Mouse (Mus musculus) hindbrain, embryonic 11.5 days (tissue): ENCODE measurements around the gene Cd59b. TPM values are rescaled to one million over a fixed set of nuclear protein-coding genes. Genes with fewer than 3 reads are reported as not detected.
"Not testable (repeated sequence)": the region's sequence is repeated elsewhere in the genome, so short reads cannot be mapped to it uniquely, and the experiment has no call there.

Experiments used
- ATAC-seq: fragments of 200-750 bp; cut with Nextera tagmentation; 2 replicates; pipeline ENCODE4 v1.8.0; 2017; ENCODE audit warnings: mild to moderate bottlenecking, moderate TSS enrichment, moderate library complexity; ENCODE audit not compliant: low FRiP score
- DNase-seq: peaks from one replicate; pipeline ENCODE4 v3.0.0-alpha.2; 2015; ENCODE audit warnings: low spot score
- H3K27ac ChIP-seq: fragments of 300-500 bp; sonication (generic); 2 replicates; pipeline ENCODE4 v1.5.1; 2014; ENCODE audit warnings: mild to moderate bottlenecking, low read depth, low read length
- H3K27me3 ChIP-seq: fragments of 300-500 bp; sonication (generic); 2 replicates; pipeline ENCODE4 v1.6.1; 2014; ENCODE audit warnings: mild to moderate bottlenecking, low read length, moderate library complexity, mixed read lengths; ENCODE audit not compliant: control insufficient read depth, insufficient read depth
- H3K36me3 ChIP-seq: fragments of 300-500 bp; sonication (generic); 2 replicates; pipeline ENCODE4 v1.6.1; 2014; ENCODE audit warnings: mild to moderate bottlenecking, low read length, moderate library complexity, mixed read lengths; ENCODE audit not compliant: control insufficient read depth, insufficient read depth
- H3K4me1 ChIP-seq: fragments of 300-500 bp; sonication (generic); replicated peaks from 2 replicates; pipeline ENCODE4 v1.6.1; 2014; ENCODE audit warnings: low read length, mixed read lengths; ENCODE audit not compliant: control insufficient read depth, insufficient read depth
- H3K4me2 ChIP-seq: fragments of 300-500 bp; sonication (generic); replicated peaks from 2 replicates; pipeline ENCODE4 v1.6.1; 2014; ENCODE audit warnings: mild to moderate bottlenecking, low read depth, low read length
- H3K4me3 ChIP-seq: fragments of 300-500 bp; sonication (generic); 2 replicates; pipeline ENCODE4 v1.5.1; 2014; ENCODE audit warnings: low read depth, low read length
- H3K9ac ChIP-seq: fragments of 300-500 bp; sonication (generic); 2 replicates; pipeline ENCODE4 v1.6.1; 2014; ENCODE audit warnings: low read depth, low read length
- H3K9me3 ChIP-seq: fragments of 300-500 bp; sonication (generic); 2 replicates; pipeline ENCODE4 v1.6.1; 2016; ENCODE audit warnings: low read length; ENCODE audit not compliant: control insufficient read depth
- WGBS: fragments of 180-500 bp; shearing (Covaris S2); extraction: QIAGEN DNeasy Blood & Tissue Kit; methylation state at CpG from one replicate; pipeline ENCODE4 v1.1.7; 2014; 5-methylcytosine and 5-hydroxymethylcytosine counted together
- polyA plus RNA-seq: library from polyadenylated mRNA; unstranded; fragments of >200 nt; fragmentation: Nextera tagmentation; extraction: Ambion mirVana; gene quantifications from 2 replicates; pipeline ENCODE4 v1.2.1, GENCODE M21; 2014

Cd59b gene
- polyA plus RNA-seq, 1 experiment from 2014 or later = 4.3 TPM

DNA sequence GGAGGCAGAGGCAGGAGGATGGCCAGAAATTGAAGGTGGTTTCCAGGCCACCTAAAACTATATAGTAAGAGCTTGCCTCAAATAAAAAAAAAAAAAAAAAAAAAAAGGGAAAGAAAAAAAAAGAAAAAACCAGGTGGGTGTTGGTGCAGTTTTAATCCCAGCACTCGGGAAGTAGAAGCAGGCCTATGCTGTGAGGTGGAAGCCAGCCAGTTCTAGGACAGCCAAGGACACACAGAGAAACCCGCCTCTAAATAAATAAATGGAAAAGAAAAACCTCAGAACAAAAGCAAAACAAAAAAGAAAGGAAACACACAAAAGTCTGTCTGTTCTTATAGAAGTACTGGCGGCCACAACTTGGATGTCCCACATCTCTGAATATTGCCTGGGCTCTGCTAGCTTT, 45.2 kb downstream of the Cd59b start:
- ATAC-seq (no peak), DNase-seq (no peak)
- Histone ChIP-seq H3K36me3 (no peaks in the 10 kb centered on the region), H3K4me3 (no peak overlapping the region), H3K27me3 (no peaks in the 10 kb centered on the region), H3K27ac (no peak overlapping the region), H3K4me2 (no peak overlapping the region), H3K4me1 (no peaks in the 10 kb centered on the region), H3K9ac (no peak overlapping the region), H3K9me3 (no peaks in the 10 kb centered on the region)
- 91% methylated on average over 3 of the region's 3 CpGs for WGBS

DNA sequence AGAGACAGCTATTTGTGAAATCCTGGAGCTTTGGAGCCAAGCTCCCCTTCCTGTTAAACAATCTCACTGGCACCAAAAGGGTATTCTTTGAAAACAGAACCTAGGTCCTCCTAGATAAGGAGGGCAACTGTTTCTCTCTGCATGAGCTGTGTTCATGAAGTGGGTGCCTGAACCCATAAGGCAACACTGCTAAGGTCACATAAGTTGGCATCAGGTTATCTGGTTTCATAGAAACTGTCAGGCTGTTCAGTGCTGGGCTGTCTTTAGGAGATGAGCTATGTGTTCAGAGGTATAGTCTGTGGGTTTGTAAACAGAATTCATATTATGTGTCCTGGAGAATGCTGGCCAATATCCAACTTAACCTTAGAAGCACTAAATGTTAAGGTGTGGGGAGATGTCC, 47.5 kb downstream of the Cd59b start:
- not testable (repeated sequence) for H3K27ac ChIP-seq, H3K36me3 ChIP-seq, H3K9me3 ChIP-seq, H3K4me3 ChIP-seq, ATAC-seq, DNase-seq, H3K27me3 ChIP-seq, H3K4me1 ChIP-seq, H3K9ac ChIP-seq, H3K4me2 ChIP-seq

DNA sequence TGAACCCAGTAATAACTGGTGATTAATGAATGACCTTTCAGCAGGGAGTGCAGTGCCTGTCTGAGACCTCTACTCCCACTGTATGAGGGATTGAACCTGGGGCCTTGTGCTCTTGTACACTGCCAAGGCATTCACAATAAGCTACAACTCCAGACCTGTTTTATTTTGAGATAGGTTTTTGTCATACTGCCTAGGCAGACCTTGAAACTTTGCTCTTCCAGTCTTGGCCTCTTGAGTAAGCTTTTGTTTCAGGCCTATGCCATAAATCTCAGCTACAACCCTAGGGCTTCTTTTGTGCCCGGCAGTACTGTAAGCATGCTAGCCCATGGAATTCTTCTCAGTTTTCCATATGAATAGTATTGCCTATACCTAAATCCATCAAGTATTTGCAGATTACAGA, 49.4 kb downstream of the Cd59b start:
- Histone ChIP-seq H3K27me3 (peaks cover 3% of the 10 kb centered on the region; the same call in 1 of the 2 replicates), H3K4me1 (no peaks in the 10 kb centered on the region), H3K36me3 (no peaks in the 10 kb centered on the region), H3K27ac (no peak overlapping the region), H3K4me3 (no peak overlapping the region), H3K9me3 (no peaks in the 10 kb centered on the region), H3K4me2 (no peak overlapping the region), H3K9ac (no peak overlapping the region)
- ATAC-seq (no peak), DNase-seq (no peak)
- WGBS = 81% methylated on average over 1 of the region's 1 CpGs

DNA sequence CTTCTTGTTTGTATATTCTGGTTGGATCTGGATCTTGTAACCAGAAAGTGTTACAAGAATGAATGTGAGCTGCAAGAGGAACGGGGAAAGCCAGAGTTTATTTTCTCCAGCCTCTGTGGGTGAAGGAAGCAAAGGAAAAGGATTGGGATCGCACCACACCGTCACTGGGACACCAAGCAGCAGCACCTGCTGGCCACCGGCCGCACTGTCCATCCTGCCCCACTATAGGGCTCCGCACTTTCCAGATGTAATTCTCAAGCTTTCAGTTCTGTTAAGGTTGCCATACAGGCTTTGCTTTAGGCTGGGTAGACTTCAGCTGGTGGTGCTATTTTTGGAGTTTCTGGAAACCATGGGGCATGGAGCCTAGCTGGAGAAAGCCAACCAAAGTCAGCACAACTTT, 50.7 kb downstream of the Cd59b start:
- Histone ChIP-seq H3K4me2 (no peak overlapping the region), H3K27me3 (peaks cover 3% of the 10 kb centered on the region; the same call in 1 of the 2 replicates), H3K9me3 (no peaks in the 10 kb centered on the region), H3K9ac (no peak overlapping the region), H3K36me3 (no peaks in the 10 kb centered on the region), H3K4me3 (no peak overlapping the region), H3K27ac (no peak overlapping the region), H3K4me1 (no peaks in the 10 kb centered on the region)
- no peak for ATAC-seq
- WGBS = 59% methylated on average over 6 of the region's 6 CpGs
- DNase-seq = no peak

DNA sequence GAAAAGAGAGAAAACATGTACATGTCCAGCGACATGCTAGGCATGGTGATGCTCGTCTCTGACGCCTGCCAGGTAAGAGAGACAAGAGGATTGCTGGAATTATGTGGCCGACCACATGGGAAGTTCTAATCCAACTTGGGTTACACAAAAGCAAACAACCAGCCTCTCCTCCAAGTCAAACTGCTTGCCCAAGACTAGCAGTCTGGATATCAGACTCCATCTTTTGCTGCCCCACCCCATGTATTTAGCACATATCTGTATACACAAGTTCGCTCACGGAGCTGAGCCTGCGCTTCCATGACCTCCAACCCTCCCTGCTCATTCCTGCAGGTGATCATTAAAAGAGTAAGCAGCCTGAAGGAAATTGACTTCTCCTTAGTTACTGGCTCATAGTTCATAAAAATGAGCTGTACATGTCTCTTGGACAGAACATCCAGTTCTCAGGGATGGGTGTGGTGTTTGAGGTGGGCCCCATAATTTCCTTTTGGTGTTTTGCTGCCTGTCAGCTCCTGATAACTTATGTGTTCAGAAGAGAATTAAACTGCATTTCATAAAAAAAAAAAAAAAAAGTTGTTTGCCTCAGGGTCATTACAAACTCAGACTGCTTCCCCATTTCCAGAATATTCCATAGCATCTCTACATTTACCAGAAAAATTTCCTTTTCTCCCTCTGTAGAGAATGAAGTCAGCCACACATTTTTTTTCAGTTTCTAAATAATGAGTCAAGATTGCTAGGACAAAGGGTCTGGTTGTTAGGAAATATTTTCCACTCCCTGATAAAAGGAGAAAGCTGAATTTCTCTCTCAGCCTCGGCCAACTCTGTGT, 52.2 kb downstream of the Cd59b start:
- H3K27ac ChIP-seq = no peak overlapping the region
- no peaks in the 10 kb centered on the region for H3K36me3 ChIP-seq
- DNase-seq (no peak), ATAC-seq (no peak)
- H3K9ac ChIP-seq = no peak overlapping the region
- H3K27me3 ChIP-seq = peaks cover 3% of the 10 kb centered on the region; the same call in 1 of the 2 replicates
- H3K4me2 ChIP-seq = peak overlapping the region; percentile 89; the same call in 1 of the 2 replicates
- no peaks in the 10 kb centered on the region for H3K9me3 ChIP-seq
- WGBS = 78% methylated on average over 8 of the region's 8 CpGs
- no peaks in the 10 kb centered on the region for H3K4me1 ChIP-seq
- H3K4me3 ChIP-seq = no peak overlapping the region

DNA sequence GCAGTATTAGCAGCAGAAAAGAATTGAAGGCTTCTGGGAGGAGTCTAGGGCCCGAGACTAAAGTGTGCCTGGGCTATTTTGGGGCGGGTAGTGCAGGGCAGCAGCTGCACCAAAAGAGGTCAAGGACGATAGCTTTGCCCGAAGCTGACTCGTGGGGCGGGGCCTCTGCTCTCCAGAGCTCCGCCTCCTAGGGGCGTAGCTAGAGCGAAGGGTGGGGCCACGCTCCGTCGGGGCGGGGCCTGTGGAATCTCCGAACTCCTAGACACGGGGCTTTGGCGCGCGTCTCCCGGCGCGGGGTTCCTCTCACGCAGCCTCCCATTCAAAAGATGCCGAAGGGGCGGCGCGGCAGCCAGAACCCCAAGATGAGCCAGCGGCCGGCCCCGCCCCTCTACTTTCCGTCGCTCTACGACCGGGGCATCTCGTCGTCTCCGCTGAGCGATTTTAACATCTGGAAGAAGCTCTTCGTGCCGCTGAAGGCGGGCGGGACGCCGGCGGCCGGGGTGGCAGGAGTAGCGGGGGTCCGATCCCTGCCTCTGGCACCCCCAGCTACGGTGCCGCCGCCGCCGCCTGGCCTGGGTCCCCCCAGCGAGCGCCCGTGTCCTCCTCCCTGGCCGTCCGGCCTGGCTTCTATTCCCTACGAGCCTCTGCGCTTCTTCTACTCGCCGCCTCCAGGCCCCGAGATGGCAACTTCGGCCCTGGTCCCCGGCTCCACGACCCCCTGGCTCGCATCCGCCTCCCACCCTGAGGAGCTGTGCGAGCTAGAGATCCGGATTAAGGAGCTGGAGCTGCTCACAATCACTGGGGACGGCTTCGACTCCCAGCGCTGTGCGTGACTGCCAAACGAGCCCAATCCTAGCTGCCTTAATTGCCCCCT, 53.1 kb downstream of the Cd59b start, which contains the start of gene A930018P22Rik:
TSS of gene A930018P22Rik (plus strand) at position 265 of the 874 bp plus-strand sequence.
- DNase-seq (peak; percentile 96), ATAC-seq (peak; percentile 97)
- Histone ChIP-seq H3K27me3 (peaks cover 3% of the 10 kb centered on the region; the same call in 1 of the 2 replicates), H3K27ac (no peak within 1 kb of the TSS), H3K9me3 (no peaks in the 10 kb centered on the region), H3K36me3 (no peaks in the 10 kb centered on the region), H3K4me1 (no peaks in the 10 kb centered on the region), H3K4me3 (peak within 1 kb of the TSS; percentile 62), H3K9ac (peak within 1 kb of the TSS; percentile 67), H3K4me2 (peak within 1 kb of the TSS; percentile 89)
- WGBS = under 1% methylated on average over 58 of the region's 74 CpGs

DNA sequence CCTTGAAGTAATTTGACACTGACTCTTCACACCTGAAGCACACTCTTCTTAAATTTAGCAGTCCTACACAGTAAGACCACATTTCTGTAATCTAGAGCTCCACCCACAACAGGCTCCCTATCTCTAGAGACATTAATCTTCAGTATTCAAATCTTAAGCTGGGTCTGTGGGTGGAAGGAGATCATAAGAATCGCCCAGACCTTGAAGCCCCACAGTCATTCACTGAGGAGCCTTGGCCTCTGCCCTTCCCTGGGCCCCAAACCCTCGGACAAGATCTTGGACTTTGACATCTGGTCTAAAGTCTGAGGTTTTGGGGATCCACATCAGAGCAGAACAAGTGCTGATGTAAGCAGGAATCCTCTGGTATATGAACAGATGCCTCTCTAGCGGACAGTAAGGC, 53.9 kb downstream of the Cd59b start:
- DNase-seq (no peak), ATAC-seq (no peak)
- Histone ChIP-seq H3K4me3 (peak overlapping the region; percentile 62; the same call in 1 of the 2 replicates), H3K4me2 (peak overlapping the region; percentile 89), H3K4me1 (no peaks in the 10 kb centered on the region), H3K9ac (no peak overlapping the region; the same call in 1 of the 2 replicates), H3K27ac (no peak overlapping the region), H3K36me3 (no peaks in the 10 kb centered on the region), H3K27me3 (peaks cover 3% of the 10 kb centered on the region; the same call in 1 of the 2 replicates), H3K9me3 (no peaks in the 10 kb centered on the region)
- 55% methylated on average over 3 of the region's 3 CpGs for WGBS

DNA sequence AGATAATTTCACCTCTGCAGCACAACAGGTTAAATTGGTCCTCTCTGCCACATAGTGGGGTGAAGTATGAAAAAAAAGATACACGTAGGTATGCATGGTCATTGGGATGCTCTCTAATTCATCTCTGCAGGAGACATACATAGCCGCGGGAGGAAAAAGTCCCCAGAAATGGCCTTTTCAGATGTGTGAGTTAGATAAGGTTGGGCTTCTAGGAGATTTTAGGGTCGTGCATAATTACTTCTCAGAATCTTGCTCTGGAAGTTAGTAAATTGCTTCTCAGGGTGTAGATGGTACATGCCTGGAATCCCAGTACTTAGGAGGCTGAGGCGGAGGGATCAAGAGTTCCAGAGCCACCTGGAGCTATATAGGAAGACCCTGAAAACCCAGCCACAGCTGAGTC, 54.4 kb downstream of the Cd59b start:
- Histone ChIP-seq H3K27me3 (peaks cover 3% of the 10 kb centered on the region; the same call in 1 of the 2 replicates), H3K4me2 (no peak overlapping the region), H3K4me3 (no peak overlapping the region), H3K9ac (no peak overlapping the region), H3K9me3 (no peaks in the 10 kb centered on the region), H3K27ac (no peak overlapping the region), H3K4me1 (no peaks in the 10 kb centered on the region), H3K36me3 (no peaks in the 10 kb centered on the region)
- ATAC-seq (no peak), DNase-seq (no peak)
- WGBS = 80% methylated on average over 5 of the region's 5 CpGs
